Mouse (Mus musculus) liver, embryonic 15.5 days (tissue): ENCODE data around the gene March9. TPM values are rescaled to one million over a fixed set of nuclear protein-coding genes. Genes with fewer than 3 reads are reported as not detected.

Experiments
- ATAC-seq: fragments of 200-750 bp; cut with Nextera tagmentation; 2 replicates; pipeline ENCODE4 v1.8.0; 2017; ENCODE audit warnings: moderate number of reproducible peaks, mild to moderate bottlenecking, moderate library complexity; ENCODE audit not compliant: insufficient read depth
- H3K27ac ChIP-seq: fragments of 300-500 bp; sonication (generic); replicated peaks from 2 replicates; pipeline ENCODE4 v1.5.1; 2015; ENCODE audit warnings: mild to moderate bottlenecking, inconsistent platforms
- H3K27me3 ChIP-seq: fragments of 300-500 bp; sonication (generic); 2 replicates; pipeline ENCODE4 v1.6.1; 2015; ENCODE audit warnings: mild to moderate bottlenecking, inconsistent platforms
- H3K36me3 ChIP-seq: fragments of 300-500 bp; sonication (generic); replicated peaks from 2 replicates; pipeline ENCODE4 v1.6.1; 2015; ENCODE audit warnings: moderate library complexity, mild to moderate bottlenecking, inconsistent platforms
- H3K4me1 ChIP-seq: fragments of 300-500 bp; sonication (generic); replicated peaks from 2 replicates; pipeline ENCODE4 v1.6.1; 2015; ENCODE audit warnings: inconsistent platforms
- H3K4me2 ChIP-seq: fragments of 300-500 bp; sonication (generic); 2 replicates; pipeline ENCODE4 v1.6.1; 2015; ENCODE audit warnings: moderate library complexity, mild to moderate bottlenecking, inconsistent platforms
- H3K4me3 ChIP-seq: fragments of 300-500 bp; sonication (generic); replicated peaks from 2 replicates; pipeline ENCODE4 v1.5.1; 2015; ENCODE audit warnings: mild to moderate bottlenecking, inconsistent platforms
- H3K9ac ChIP-seq: fragments of 300-500 bp; sonication (generic); 2 replicates; pipeline ENCODE4 v1.6.1; 2015; ENCODE audit warnings: moderate library complexity, mild to moderate bottlenecking, inconsistent platforms
- H3K9me3 ChIP-seq: fragments of 300-500 bp; sonication (generic); replicated peaks from 2 replicates; pipeline ENCODE4 v1.6.1; 2016; ENCODE audit warnings: inconsistent platforms
- WGBS: fragments of 180-500 bp; shearing (Covaris S2); methylation state at CpG from one replicate; pipeline ENCODE4 v1.1.7; 2015; ENCODE audit warnings: mixed read lengths; ENCODE audit not compliant: insufficient replicate concordance; 5-methylcytosine and 5-hydroxymethylcytosine counted together
- polyA plus RNA-seq: library from polyadenylated mRNA; unstranded; fragments of >200 nt; fragmentation: Nextera tagmentation; extraction: Ambion mirVana; gene quantifications from 2 replicates; pipeline ENCODE4 v1.2.1, GENCODE M21; 2015

March9 gene
- 0.03 TPM in 1 of 2 replicates, not detected in the other for polyA plus RNA-seq

DNA sequence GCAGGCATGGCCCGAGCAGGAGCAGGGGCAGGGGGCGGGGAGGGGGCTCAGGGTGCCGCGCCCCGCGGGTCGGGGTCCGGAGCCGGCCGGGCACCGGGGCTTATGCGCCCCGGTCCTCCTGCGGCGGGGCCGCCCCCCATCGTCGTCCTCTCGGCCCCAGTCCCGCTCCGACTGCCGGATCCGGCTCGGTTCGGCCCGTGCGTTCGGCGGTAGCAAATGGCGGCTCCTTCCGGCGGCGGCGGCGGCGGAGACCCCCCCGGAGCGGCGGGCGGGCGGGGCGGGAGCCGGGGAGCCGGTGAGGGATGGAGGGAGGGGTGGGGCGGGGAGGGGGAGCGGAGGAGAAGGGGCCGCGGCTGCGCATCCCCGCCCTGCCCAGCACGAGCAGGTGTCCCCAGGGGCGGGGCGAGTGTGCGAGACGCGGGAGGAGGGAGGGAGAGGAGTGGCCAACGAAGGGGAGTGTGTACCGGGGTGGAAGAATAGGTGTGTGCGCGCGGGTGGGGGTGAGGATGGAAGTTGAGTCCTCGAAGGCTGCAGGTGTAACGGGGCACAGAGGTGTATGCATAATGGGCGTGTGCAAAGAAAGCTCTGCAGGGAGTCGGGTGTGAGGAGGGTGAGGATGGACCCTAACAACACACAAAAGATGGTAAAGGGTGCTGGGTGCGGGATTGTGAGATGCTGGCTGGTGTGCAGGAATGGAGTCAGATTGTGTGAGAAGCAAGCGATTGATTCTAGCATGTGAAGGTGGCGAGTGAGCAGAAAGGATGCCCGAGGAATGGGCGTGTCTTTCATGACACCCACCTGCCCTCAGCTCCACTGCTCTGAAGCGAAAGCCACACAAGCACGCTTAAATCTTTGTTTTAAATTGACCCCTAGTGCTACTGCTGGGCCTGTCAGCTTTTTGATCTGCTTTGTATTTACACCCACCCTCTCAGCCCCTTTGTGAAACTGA is at the start of gene March9:
Gene March9, minus strand, starts transcription at position 217 of the 949 bp plus-strand sequence.
- ATAC-seq, result no peak
- H3K4me3 ChIP-seq, result peak within 1 kb of the TSS; percentile 61
- peak within 1 kb of the TSS; percentile 89 for H3K4me2 ChIP-seq
- WGBS, result 2% methylated on average over 57 of the region's 72 CpGs
- H3K27ac ChIP-seq, result no peak within 1 kb of the TSS
- no peaks in the 10 kb centered on the region for H3K9me3 ChIP-seq
- H3K9ac ChIP-seq, result peak within 1 kb of the TSS; percentile 27; the same call in 1 of the 2 replicates
- peaks cover 50% of the 10 kb centered on the region for H3K4me1 ChIP-seq
- peaks cover 74% of the 10 kb centered on the region for H3K27me3 ChIP-seq
- peaks cover 6% of the 10 kb centered on the region for H3K36me3 ChIP-seq

DNA sequence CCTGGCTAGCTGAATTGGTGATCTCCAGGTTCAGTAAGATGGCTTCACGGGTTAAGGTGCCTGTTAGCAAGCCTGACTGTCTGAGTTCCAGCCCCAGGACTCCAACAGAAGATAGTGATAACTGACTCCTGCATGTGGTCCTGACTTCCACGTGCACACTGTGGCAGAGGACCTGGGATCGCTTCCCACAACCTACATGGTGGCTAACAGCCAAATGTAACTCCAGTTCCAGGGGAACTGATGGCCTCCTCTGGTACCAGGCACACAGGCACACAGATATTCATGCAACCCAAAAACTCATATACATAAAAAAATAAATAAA is 48.2 kb upstream of the March9 start:
- Histone ChIP-seq H3K9ac (no peak overlapping the region), H3K27ac (peak overlapping the region; percentile 49), H3K9me3 (no peaks in the 10 kb centered on the region), H3K27me3 (no peaks in the 10 kb centered on the region), H3K36me3 (peaks cover 24% of the 10 kb centered on the region), H3K4me1 (peaks cover 35% of the 10 kb centered on the region), H3K4me2 (peak overlapping the region; percentile 37), H3K4me3 (no peak overlapping the region)
- 26% methylated on average over 3 of the region's 3 CpGs for WGBS
- ATAC-seq, result peak; percentile 41

DNA sequence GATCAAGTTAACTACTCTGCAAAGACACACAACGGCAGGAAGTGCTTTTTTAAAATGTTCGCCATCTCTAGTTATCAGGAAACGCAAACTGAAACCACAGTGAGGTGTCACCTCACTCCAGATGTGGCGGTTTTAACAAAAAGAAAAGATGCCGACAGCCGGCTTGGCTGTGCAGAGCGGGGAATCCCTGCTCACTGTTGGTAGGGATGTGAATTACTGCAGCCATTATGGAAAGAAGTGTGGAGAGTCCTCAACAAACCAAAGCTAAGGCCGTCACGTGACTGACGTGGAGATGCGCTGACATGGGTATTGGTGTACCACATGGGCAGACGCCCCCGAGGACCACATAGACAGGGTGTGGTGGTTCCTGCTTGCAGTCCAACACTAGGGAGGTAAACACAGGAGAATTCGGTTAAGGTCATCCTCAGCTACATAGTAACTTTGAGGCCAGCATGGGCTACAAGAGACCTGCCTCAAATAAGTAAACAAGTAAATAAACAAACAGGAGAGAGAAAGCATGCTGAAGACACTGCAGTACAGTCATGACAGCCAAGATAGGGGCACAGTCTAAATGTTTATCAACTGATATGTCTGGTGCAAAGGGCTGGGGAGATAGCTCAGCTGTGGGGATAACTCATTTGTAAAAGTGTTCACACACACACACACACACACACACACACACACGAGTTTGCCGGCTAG is 47.7 kb upstream of the March9 start:
- Histone ChIP-seq H3K9me3 (no peaks in the 10 kb centered on the region), H3K27ac (peak overlapping the region; percentile 49), H3K4me2 (peak overlapping the region; percentile 37), H3K4me3 (no peak overlapping the region), H3K4me1 (peaks cover 35% of the 10 kb centered on the region), H3K27me3 (no peaks in the 10 kb centered on the region), H3K9ac (no peak overlapping the region), H3K36me3 (peaks cover 21% of the 10 kb centered on the region)
- WGBS, result 22% methylated on average over 16 of the region's 16 CpGs
- peak; percentile 79 for ATAC-seq

- Histone ChIP-seq H3K9ac (no peak overlapping the region), H3K4me1 (peaks cover 47% of the 10 kb centered on the region), H3K36me3 (peaks cover 19% of the 10 kb centered on the region), H3K27ac (no peak overlapping the region), H3K9me3 (no peaks in the 10 kb centered on the region), H3K4me3 (no peak overlapping the region), H3K4me2 (0 out of 2 replicates have a peak overlapping the region, but pooled peaks have one; percentile 15), H3K27me3 (no peaks in the 10 kb centered on the region)
- ATAC-seq, result no peak
- 25% methylated on average over 7 of the region's 7 CpGs for WGBS
These were observed 43.6 kb upstream of the March9 start for GRCm38 (mm10) chr10:127103631-127104030.

GRCm38 (mm10) chr10:127101151-127101550 is 41.2 kb upstream of the March9 start:
- H3K27ac ChIP-seq, result 0 out of 2 replicates have a peak overlapping the region, but pooled peaks have one; percentile 51
- H3K4me3 ChIP-seq, result no peak overlapping the region
- no peaks in the 10 kb centered on the region for H3K27me3 ChIP-seq
- H3K4me2 ChIP-seq, result no peak overlapping the region
- peaks cover 44% of the 10 kb centered on the region for H3K36me3 ChIP-seq
- ATAC-seq, result no peak
- 53% methylated on average over 6 of the region's 6 CpGs for WGBS
- H3K9me3 ChIP-seq, result no peaks in the 10 kb centered on the region
- H3K4me1 ChIP-seq, result peaks cover 29% of the 10 kb centered on the region
- no peak overlapping the region for H3K9ac ChIP-seq

DNA sequence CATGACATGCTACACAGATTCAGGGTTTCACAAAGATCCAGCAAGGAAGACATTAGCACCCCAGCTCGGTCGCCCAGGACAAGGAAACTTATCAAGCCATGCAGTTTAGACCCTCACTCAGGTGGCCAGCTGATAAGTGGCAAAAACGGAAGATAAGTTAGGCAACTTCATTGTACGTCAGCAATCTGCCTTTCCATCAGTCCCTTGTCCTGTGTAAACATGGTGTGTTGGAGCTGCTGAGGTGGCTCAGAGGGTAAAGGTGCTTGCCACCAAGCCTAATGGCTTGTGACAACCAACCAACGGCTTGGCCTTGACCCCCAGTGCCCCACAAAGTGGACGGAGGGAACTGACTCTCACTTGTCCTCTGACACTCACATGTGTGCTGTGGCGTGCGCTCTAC is 40.4 kb upstream of the March9 start:
- WGBS, result 12% methylated on average over 8 of the region's 8 CpGs
- Histone ChIP-seq H3K27ac (0 out of 2 replicates have a peak overlapping the region, but pooled peaks have one; percentile 51), H3K9me3 (no peaks in the 10 kb centered on the region), H3K36me3 (peaks cover 46% of the 10 kb centered on the region), H3K4me1 (peaks cover 29% of the 10 kb centered on the region), H3K9ac (no peak overlapping the region), H3K4me3 (no peak overlapping the region), H3K4me2 (peak overlapping the region; percentile 13), H3K27me3 (no peaks in the 10 kb centered on the region)
- peak; percentile 62 for ATAC-seq

- no peak overlapping the region for H3K4me2 ChIP-seq
- H3K36me3 ChIP-seq, result peaks cover 49% of the 10 kb centered on the region
- H3K4me1 ChIP-seq, result peaks cover 29% of the 10 kb centered on the region
- H3K4me3 ChIP-seq, result no peak overlapping the region
- no peaks in the 10 kb centered on the region for H3K9me3 ChIP-seq
- 69% methylated on average over 15 of the region's 15 CpGs for WGBS
- H3K27me3 ChIP-seq, result no peaks in the 10 kb centered on the region
- H3K9ac ChIP-seq, result no peak overlapping the region
- no peak overlapping the region for H3K27ac ChIP-seq
- ATAC-seq, result no peak
These were observed 39.9 kb upstream of the March9 start for GRCm38 (mm10) chr10:127099868-127100267.

GRCm38 (mm10) chr10:127099191-127099590 is 39.2 kb upstream of the March9 start:
- no peak for ATAC-seq
- 83% methylated on average over 10 of the region's 10 CpGs for WGBS

DNA sequence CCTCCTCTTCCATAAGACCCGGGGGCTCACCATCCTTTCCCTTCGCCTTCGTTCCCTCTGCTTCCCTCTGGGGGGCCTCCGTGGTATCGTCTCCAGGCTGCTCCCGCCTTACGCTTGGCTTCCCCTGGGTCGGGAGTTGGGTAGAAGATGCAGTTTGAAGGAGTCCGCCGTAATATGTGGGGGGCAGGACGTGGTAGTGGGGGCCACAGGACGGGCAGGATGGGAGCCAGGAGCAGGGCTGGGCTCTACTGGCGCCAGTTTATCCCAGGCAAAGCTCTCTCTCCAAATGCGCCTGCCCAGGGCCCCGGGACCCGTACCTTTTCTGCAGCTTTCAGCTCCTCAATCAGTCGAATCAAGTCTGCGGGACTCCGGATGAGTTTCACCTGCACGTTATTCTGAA is 38.5 kb upstream of the March9 start:
- H3K9me3 ChIP-seq, result no peaks in the 10 kb centered on the region
- peaks cover 49% of the 10 kb centered on the region for H3K36me3 ChIP-seq
- no peak overlapping the region for H3K4me2 ChIP-seq
- H3K27ac ChIP-seq, result no peak overlapping the region
- ATAC-seq, result no peak
- no peak overlapping the region for H3K4me3 ChIP-seq
- H3K27me3 ChIP-seq, result no peaks in the 10 kb centered on the region
- H3K4me1 ChIP-seq, result peaks cover 19% of the 10 kb centered on the region
- H3K9ac ChIP-seq, result no peak overlapping the region
- 75% methylated on average over 20 of the region's 20 CpGs for WGBS

More at GRCm38 (mm10) chr10:127099191-127099590, 39.2 kb upstream of the March9 start:
- Histone ChIP-seq H3K4me3 (no peak overlapping the region), H3K4me2 (no peak overlapping the region), H3K9ac (no peak overlapping the region), H3K9me3 (no peaks in the 10 kb centered on the region), H3K4me1 (peaks cover 26% of the 10 kb centered on the region), H3K36me3 (peaks cover 49% of the 10 kb centered on the region), H3K27me3 (no peaks in the 10 kb centered on the region), H3K27ac (no peak overlapping the region)

- H3K27ac ChIP-seq, result no peak overlapping the region
- H3K4me1 ChIP-seq, result peaks cover 21% of the 10 kb centered on the region
- ATAC-seq, result no peak
- H3K9ac ChIP-seq, result no peak overlapping the region
- WGBS, result 63% methylated on average over 7 of the region's 7 CpGs
- H3K36me3 ChIP-seq, result peaks cover 43% of the 10 kb centered on the region
- no peak overlapping the region for H3K4me3 ChIP-seq
- H3K27me3 ChIP-seq, result peaks cover 28% of the 10 kb centered on the region
- H3K4me2 ChIP-seq, result no peak overlapping the region
- no peaks in the 10 kb centered on the region for H3K9me3 ChIP-seq
These were observed 34.4 kb upstream of the March9 start for GRCm38 (mm10) chr10:127094382-127094802.

GRCm38 (mm10) chr10:127092742-127093141 is 32.8 kb upstream of the March9 start:
- Histone ChIP-seq H3K9me3 (no peaks in the 10 kb centered on the region), H3K4me2 (no peak overlapping the region), H3K9ac (no peak overlapping the region), H3K4me3 (no peak overlapping the region), H3K36me3 (peaks cover 26% of the 10 kb centered on the region), H3K27ac (no peak overlapping the region), H3K4me1 (peaks cover 21% of the 10 kb centered on the region), H3K27me3 (peaks cover 28% of the 10 kb centered on the region)
- ATAC-seq, result no peak
- WGBS, result 24% methylated on average over 4 of the region's 4 CpGs
